Mouse (Mus musculus) gastrocnemius, postnatal 10 days (tissue): Measurements from ENCODE around the gene Creb5. TPM values are rescaled to one million over a fixed set of nuclear protein-coding genes. Genes with fewer than 3 reads are reported as not detected.
"Not testable (repeated sequence)": the region's sequence is repeated elsewhere in the genome, so short reads cannot be mapped to it uniquely, and the experiment has no call there.

ENCODE experiments used
- DNase-seq: peaks from one replicate; pipeline ENCODE4 v3.0.0; 2021; ENCODE audit warnings: mixed read lengths
- total RNA-seq, 2 experiments: library from RNA; stranded (reverse); gene quantifications; 2 replicates each; pipeline ENCODE4 v1.2.3; 2021

Gene Creb5
- total RNA-seq, 2 experiments from 2014 or later, result 9.7 to 16.3 TPM

GRCm38 (mm10) chr6:53319543-53320325 is 32.7 kb downstream of the Creb5 start:
- DNase-seq, result peak; percentile 40

GRCm38 (mm10) chr6:53337398-53337797 is 50.3 kb downstream of the Creb5 start:
- DNase-seq, result peak; percentile 35

- DNase-seq, result peak; percentile 15
Measured at GRCm38 (mm10) chr6:53352311-53352960, 65.4 kb downstream of the Creb5 start.

- no peak for DNase-seq
Measured at GRCm38 (mm10) chr6:53356328-53356727, 69.3 kb downstream of the Creb5 start.

GRCm38 (mm10) chr6:53363535-53363934 is 76.5 kb downstream of the Creb5 start:
- DNase-seq, result no peak

GRCm38 (mm10) chr6:53363981-53364391 is 76.9 kb downstream of the Creb5 start:
- DNase-seq, result peak; percentile 12

GRCm38 (mm10) chr6:53369147-53369546 is 82.1 kb downstream of the Creb5 start:
- DNase-seq, result no peak

GRCm38 (mm10) chr6:53369928-53370327 is 82.9 kb downstream of the Creb5 start:
- no peak for DNase-seq

- no peak for DNase-seq
Measured at GRCm38 (mm10) chr6:53371962-53372361, 84.9 kb downstream of the Creb5 start.

GRCm38 (mm10) chr6:53374315-53374941 is 87.4 kb downstream of the Creb5 start:
- DNase-seq, result no peak

GRCm38 (mm10) chr6:53389277-53389676 is 102.2 kb downstream of the Creb5 start:
- no peak for DNase-seq

GRCm38 (mm10) chr6:53390413-53390812 is 103.3 kb downstream of the Creb5 start:
- peak; percentile 35 for DNase-seq

GRCm38 (mm10) chr6:53394026-53394425 is 107.0 kb downstream of the Creb5 start:
- DNase-seq, result no peak

- DNase-seq, result no peak
Measured at GRCm38 (mm10) chr6:53395208-53395607, 108.1 kb downstream of the Creb5 start.

- DNase-seq, result no peak
Measured at GRCm38 (mm10) chr6:53396421-53396820, 109.4 kb downstream of the Creb5 start.

GRCm38 (mm10) chr6:53397797-53398196 is 110.7 kb downstream of the Creb5 start:
- no peak for DNase-seq

GRCm38 (mm10) chr6:53398297-53399140 is 111.4 kb downstream of the Creb5 start:
- no peak for DNase-seq

GRCm38 (mm10) chr6:53401364-53401763 is 114.3 kb downstream of the Creb5 start:
- DNase-seq, result no peak

- not testable (repeated sequence) for DNase-seq
Measured at GRCm38 (mm10) chr6:53402551-53402950, 115.5 kb downstream of the Creb5 start.

- DNase-seq, result no peak
Measured at GRCm38 (mm10) chr6:53409183-53409582, 122.1 kb downstream of the Creb5 start.

- no peak for DNase-seq
Measured at GRCm38 (mm10) chr6:53421345-53421744, 134.3 kb downstream of the Creb5 start.

GRCm38 (mm10) chr6:53429368-53429767 is 142.3 kb downstream of the Creb5 start:
- no peak for DNase-seq
